Mouse (Mus musculus) heart, adult 2 months (tissue): Measurements from ENCODE around the gene Olfr1042. TPM values are rescaled to one million over a fixed set of nuclear protein-coding genes. Genes with fewer than 3 reads are reported as not detected.

Experiments
- DNase-seq, 2 experiments: peaks; one replicate each; pipeline ENCODE4 v3.0.0; 2021
- H3K27ac ChIP-seq: fragments of 200-600 bp; 2 replicates; pipeline ENCODE4 v1.8.1; 2022
- H3K27me3 ChIP-seq: fragments of 200-500 bp; 2 replicates; pipeline ENCODE4 v1.6.1; 2012; ENCODE audit warnings: mild to moderate bottlenecking, low read length, inconsistent platforms, mixed read lengths; ENCODE audit not compliant: control insufficient read depth, insufficient read depth
- H3K36me3 ChIP-seq: fragments of 200-500 bp; 2 replicates; pipeline ENCODE4 v1.6.1; 2012; ENCODE audit warnings: low read length, inconsistent platforms; ENCODE audit not compliant: control insufficient read depth, insufficient read depth
- H3K4me1 ChIP-seq: fragments of 200-500 bp; 2 replicates; pipeline ENCODE4 v1.6.1; 2011; ENCODE audit warnings: low read length; ENCODE audit not compliant: control insufficient read depth, insufficient read depth
- H3K4me3 ChIP-seq: fragments of 200-600 bp; 2 replicates; pipeline ENCODE4 v1.8.1; 2022
- H3K79me2 ChIP-seq: fragments of 200-500 bp; replicated peaks from 2 replicates; pipeline ENCODE4 v1.6.1; 2012; ENCODE audit warnings: mild to moderate bottlenecking, inconsistent platforms, low read length, moderate library complexity, mixed read lengths; ENCODE audit not compliant: control insufficient read depth, insufficient read depth
- H3K9ac ChIP-seq: fragments of 200-500 bp; 2 replicates; pipeline ENCODE4 v1.6.1; 2012; ENCODE audit warnings: low read depth, mild to moderate bottlenecking, control low read depth, inconsistent platforms, low read length, mixed read lengths
- CTCF ChIP-seq: fragments of 200-600 bp; IDR thresholded peaks from 2 replicates; pipeline ENCODE4 v1.8.1; 2022; ENCODE audit warnings: antibody characterized with exemption, mild to moderate bottlenecking, moderate library complexity
- EP300 ChIP-seq: fragments of 200-500 bp; IDR thresholded peaks from 2 replicates; pipeline ENCODE4 v1.6.1; 2011; ENCODE audit warnings: low read depth, low read length, control low read depth; ENCODE audit not compliant: insufficient read depth
- POLR2A ChIP-seq: fragments of 200-500 bp; IDR thresholded peaks from 2 replicates; pipeline ENCODE4 v1.6.1; 2011; ENCODE audit warnings: mild to moderate bottlenecking, low read depth, low read length, control low read depth; ENCODE audit not compliant: insufficient read depth
- WGBS: fragments of 180-500 bp; shearing (Covaris S2); methylation state at CpG from one replicate; pipeline ENCODE4 v1.1.7; 2018; 5-methylcytosine and 5-hydroxymethylcytosine counted together
- intact Hi-C: fragments of 180-260 bp; cut with DNase I; formaldehyde crosslinking; loops from one replicate; pipeline ENCODE4 v1.15.1; 2025
- polyA plus RNA-seq: library from polyadenylated mRNA; depleted of rRNA; stranded (reverse); fragments of >200 nt; gene quantifications from 2 replicates; pipeline ENCODE4 v1.2.3, GENCODE M21; 2012; rRNA removed
- total RNA-seq, 2 experiments: library from RNA; stranded (reverse); gene quantifications; 2 replicates each; pipeline ENCODE4 v1.2.3; 2021

Olfr1042 gene
- total and polyA plus RNA-seq, 3 experiments = not detected

- 79% methylated on average over 2 of the region's 2 CpGs for WGBS
- intact Hi-C loops = no loop called here
Observed at GRCm38 (mm10) chr2:86167422-86167821, 5.8 kb upstream of the Olfr1042 start, which contains the start of gene Olfr1043. Gene Olfr1043 (minus strand): TSS chr2:86167522.

GRCm38 (mm10) chr2:86146632-86147031 is 15.0 kb downstream of the Olfr1042 start, which contains the start of gene Olfr1040:
Gene Olfr1040 (minus strand): TSS chr2:86146732.
- WGBS = 58% methylated on average over 1 of the region's 1 CpGs

More at GRCm38 (mm10) chr2:86167422-86167821, 5.8 kb upstream of the Olfr1042 start, which contains the start of gene Olfr1043:
- Histone ChIP-seq H3K27me3 (no peaks in the 10 kb centered on the region), H3K79me2 (no peaks in the 10 kb centered on the region), H3K4me1 (no peaks in the 10 kb centered on the region), H3K36me3 (no peaks in the 10 kb centered on the region), H3K4me3 (no peak within 1 kb of the TSS), H3K27ac (no peak within 1 kb of the TSS), H3K9ac (no peak within 1 kb of the TSS)
- DNase-seq = no peak
- no peak for TF ChIP-seq EP300
- no peak for TF ChIP-seq POLR2A
- no peak for TF ChIP-seq CTCF

GRCm38 (mm10) chr2:86135828-86136227 is 25.8 kb downstream of the Olfr1042 start, which contains the start of gene Olfr1039:
Gene Olfr1039 (minus strand): TSS chr2:86135928.
- no peak within 1 kb of the TSS for H3K4me3 ChIP-seq
- intact Hi-C loops = no loop called here
- no peaks in the 10 kb centered on the region for H3K36me3 ChIP-seq
- no peak within 1 kb of the TSS for H3K27ac ChIP-seq
- no peaks in the 10 kb centered on the region for H3K27me3 ChIP-seq
- 97% methylated on average over 1 of the region's 1 CpGs for WGBS
- no peak within 1 kb of the TSS for H3K9ac ChIP-seq
- TF ChIP-seq EP300 = no peak
- TF ChIP-seq POLR2A = no peak
- no peak for TF ChIP-seq CTCF
- DNase-seq = no peak
- H3K79me2 ChIP-seq = no peaks in the 10 kb centered on the region
- H3K4me1 ChIP-seq = no peaks in the 10 kb centered on the region

More at GRCm38 (mm10) chr2:86146632-86147031, 15.0 kb downstream of the Olfr1042 start, which contains the start of gene Olfr1040:
- intact Hi-C loops = no loop called here
- Histone ChIP-seq H3K4me3 (no peak within 1 kb of the TSS), H3K27ac (no peak within 1 kb of the TSS), H3K4me1 (no peaks in the 10 kb centered on the region), H3K27me3 (no peaks in the 10 kb centered on the region), H3K36me3 (no peaks in the 10 kb centered on the region), H3K79me2 (no peaks in the 10 kb centered on the region), H3K9ac (no peak within 1 kb of the TSS)
- DNase-seq = no peak
- TF ChIP-seq CTCF (no peak), EP300 (no peak), POLR2A (no peak)

Other genes with a start within 250 kb of the Olfr1042 start
- gene Olfr1025-ps1, start 246.6 kb downstream of the Olfr1042 start, total RNA-seq = not detected
- gene Olfr1025-ps1, start 246.6 kb downstream of the Olfr1042 start, polyA plus RNA-seq = not detected in 2 replicates
- not detected for gene Olfr1026, start 240.3 kb downstream of the Olfr1042 start, total RNA-seq
- gene Olfr1026, start 240.3 kb downstream of the Olfr1042 start, polyA plus RNA-seq = not detected in 2 replicates
- gene Olfr1028, start 211.4 kb downstream of the Olfr1042 start, total RNA-seq = not detected
- gene Olfr1028, start 211.4 kb downstream of the Olfr1042 start, polyA plus RNA-seq = not detected in 2 replicates
- gene Olfr1029, start 187.9 kb downstream of the Olfr1042 start, total RNA-seq = not detected
- gene Olfr1029, start 187.9 kb downstream of the Olfr1042 start, polyA plus RNA-seq = 0.20 TPM in 2 replicates
- gene Olfr1030, start 182.6 kb downstream of the Olfr1042 start, total RNA-seq = not detected
- not detected in 2 replicates for gene Olfr1030, start 182.6 kb downstream of the Olfr1042 start, polyA plus RNA-seq
- not detected for gene Olfr1031, start 171.5 kb downstream of the Olfr1042 start, total RNA-seq
- not detected in 2 replicates for gene Olfr1031, start 171.5 kb downstream of the Olfr1042 start, polyA plus RNA-seq
- gene Olfr1032, start 156.3 kb downstream of the Olfr1042 start, total RNA-seq = not detected
- gene Olfr1032, start 156.3 kb downstream of the Olfr1042 start, polyA plus RNA-seq = not detected in 2 replicates
- gene Olfr1033, start 141.2 kb downstream of the Olfr1042 start, total RNA-seq = 1 to 10 TPM; 4.7 to 7.0 TPM
- 1.6 and 4.5 TPM in 2 replicates for gene Olfr1033, start 141.2 kb downstream of the Olfr1042 start, polyA plus RNA-seq
- gene Olfr1034, start 116.0 kb downstream of the Olfr1042 start, total RNA-seq = under 1 TPM; 0.10 to 0.16 TPM
- 0.20 and 0.73 TPM in 2 replicates for gene Olfr1034, start 116.0 kb downstream of the Olfr1042 start, polyA plus RNA-seq
- not detected for gene Olfr1036, start 87.8 kb downstream of the Olfr1042 start, total RNA-seq
- gene Olfr1036, start 87.8 kb downstream of the Olfr1042 start, polyA plus RNA-seq = not detected in 2 replicates
- not detected for gene Olfr1037, start 74.5 kb downstream of the Olfr1042 start, total RNA-seq
- not detected in 2 replicates for gene Olfr1037, start 74.5 kb downstream of the Olfr1042 start, polyA plus RNA-seq
- not detected for gene Olfr1039, start 25.9 kb downstream of the Olfr1042 start, total RNA-seq
- not detected in 2 replicates for gene Olfr1039, start 25.9 kb downstream of the Olfr1042 start, polyA plus RNA-seq
- gene Olfr1040, start 15.1 kb downstream of the Olfr1042 start, total RNA-seq = not detected
- gene Olfr1040, start 15.1 kb downstream of the Olfr1042 start, polyA plus RNA-seq = not detected in 2 replicates
- gene Olfr1043, start 5.7 kb upstream of the Olfr1042 start, total RNA-seq = not detected
- not detected in 2 replicates for gene Olfr1043, start 5.7 kb upstream of the Olfr1042 start, polyA plus RNA-seq
- gene Olfr1044, start 16.0 kb upstream of the Olfr1042 start, total RNA-seq = not detected
- gene Olfr1044, start 16.0 kb upstream of the Olfr1042 start, polyA plus RNA-seq = not detected in 2 replicates
- not detected for gene Olfr52, start 23.8 kb upstream of the Olfr1042 start, total RNA-seq
- not detected in 2 replicates for gene Olfr52, start 23.8 kb upstream of the Olfr1042 start, polyA plus RNA-seq
- gene Olfr1045, start 41.2 kb upstream of the Olfr1042 start, total RNA-seq = not detected
- not detected in 2 replicates for gene Olfr1045, start 41.2 kb upstream of the Olfr1042 start, polyA plus RNA-seq
- not detected for gene Olfr1046, start 57.5 kb upstream of the Olfr1042 start, total RNA-seq
- gene Olfr1046, start 57.5 kb upstream of the Olfr1042 start, polyA plus RNA-seq = not detected in 2 replicates
- not detected for gene Olfr1047, start 69.6 kb upstream of the Olfr1042 start, total RNA-seq
- gene Olfr1047, start 69.6 kb upstream of the Olfr1042 start, polyA plus RNA-seq = not detected in 2 replicates
- gene Olfr1048, start 78.5 kb upstream of the Olfr1042 start, total RNA-seq = not detected
- gene Olfr1048, start 78.5 kb upstream of the Olfr1042 start, polyA plus RNA-seq = not detected in 2 replicates
- not detected for gene Olfr1049, start 96.5 kb upstream of the Olfr1042 start, total RNA-seq
- gene Olfr1049, start 96.5 kb upstream of the Olfr1042 start, polyA plus RNA-seq = not detected in 2 replicates
- gene Olfr1051, start 117.2 kb upstream of the Olfr1042 start, total RNA-seq = not detected
- not detected in 2 replicates for gene Olfr1051, start 117.2 kb upstream of the Olfr1042 start, polyA plus RNA-seq
- not detected for gene Olfr1052, start 130.6 kb upstream of the Olfr1042 start, total RNA-seq
- gene Olfr1052, start 130.6 kb upstream of the Olfr1042 start, polyA plus RNA-seq = not detected in 2 replicates
- gene Olfr1053, start 153.4 kb upstream of the Olfr1042 start, total RNA-seq = not detected
- gene Olfr1053, start 153.4 kb upstream of the Olfr1042 start, polyA plus RNA-seq = not detected in 2 replicates
- gene Olfr1054, start 173.6 kb upstream of the Olfr1042 start, total RNA-seq = not detected
- gene Olfr1054, start 173.6 kb upstream of the Olfr1042 start, polyA plus RNA-seq = not detected in 2 replicates
- not detected for gene Olfr1055, start 188.4 kb upstream of the Olfr1042 start, total RNA-seq
- not detected in 2 replicates for gene Olfr1055, start 188.4 kb upstream of the Olfr1042 start, polyA plus RNA-seq
- gene Olfr1056, start 200.6 kb upstream of the Olfr1042 start, total RNA-seq = not detected
- gene Olfr1056, start 200.6 kb upstream of the Olfr1042 start, polyA plus RNA-seq = not detected in 2 replicates
- not detected for gene Olfr1057, start 216.6 kb upstream of the Olfr1042 start, total RNA-seq
- not detected in 2 replicates for gene Olfr1057, start 216.6 kb upstream of the Olfr1042 start, polyA plus RNA-seq
- not detected for gene Olfr1058, start 226.7 kb upstream of the Olfr1042 start, total RNA-seq
- not detected in 2 replicates for gene Olfr1058, start 226.7 kb upstream of the Olfr1042 start, polyA plus RNA-seq